Mouse (Mus musculus) mesoderm, embryonic 11.5 days (tissue): ENCODE data around the gene Wrap53.

ENCODE experiments used
- DNase-seq: peaks from one replicate; pipeline ENCODE4 v3.0.0-alpha.2; 2012; ENCODE audit warnings: low read depth, low spot score

Wrap53 gene

GRCm38 (mm10) chr11:69601768-69602167, 21.7 kb upstream of the Wrap53 start:
- no peak for DNase-seq

DNA sequence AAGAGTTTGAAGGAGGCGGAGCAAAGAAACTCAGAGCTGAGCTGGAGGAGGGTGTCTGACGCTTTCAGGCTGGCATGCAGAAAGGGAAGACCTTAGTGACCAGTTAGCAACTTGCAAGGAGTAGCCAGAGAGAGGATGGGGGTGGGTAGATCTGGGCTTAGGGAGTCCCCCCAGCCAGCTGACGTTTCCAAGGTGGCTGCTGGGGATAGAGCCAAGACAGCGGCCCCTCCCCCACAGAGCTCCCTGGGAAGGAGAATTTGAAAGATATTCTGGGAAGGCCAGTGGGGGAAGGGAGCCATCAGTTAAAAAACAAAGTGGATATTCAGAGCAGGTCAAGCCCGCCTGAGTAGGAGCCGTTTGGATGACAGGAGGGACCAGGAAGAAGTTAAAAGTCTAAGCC, 20.0 kb upstream of the Wrap53 start:
- peak; percentile 56 for DNase-seq

DNA sequence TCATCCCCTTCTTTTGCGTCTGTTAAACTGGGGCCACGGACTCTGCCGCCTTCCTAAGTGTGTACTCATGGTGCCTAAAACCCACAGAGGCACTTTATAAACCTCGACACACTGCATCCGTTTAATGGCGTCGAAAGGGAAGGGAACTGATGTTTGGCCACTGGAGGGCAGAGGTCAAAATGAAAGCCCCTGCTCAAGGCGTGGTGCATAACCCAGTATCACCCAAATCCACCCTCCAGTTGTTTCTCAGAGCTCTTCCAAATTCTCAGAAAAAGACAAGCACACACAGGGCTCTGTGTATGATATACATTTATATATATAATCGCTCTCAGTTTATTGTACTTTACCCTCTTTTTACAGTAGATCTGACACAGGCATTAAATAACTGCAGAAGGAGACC, 19.4 kb upstream of the Wrap53 start:
- no peak for DNase-seq

DNA sequence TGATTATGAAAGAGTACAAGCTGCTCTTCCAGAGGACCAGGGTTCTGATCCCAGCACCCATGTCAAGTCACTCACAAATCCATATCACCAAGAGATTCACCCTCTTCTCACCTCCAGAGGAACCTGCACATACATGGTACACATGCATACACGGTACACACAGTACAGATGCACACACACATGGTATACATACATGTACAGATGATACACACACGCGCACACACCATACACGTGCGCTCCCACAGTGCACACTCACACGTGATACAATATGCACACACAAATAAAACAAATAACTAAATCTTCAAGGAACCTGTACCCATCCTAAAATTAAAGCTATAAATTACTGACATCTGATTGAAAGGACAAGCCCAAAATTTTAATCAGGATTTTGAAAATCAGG, 14.8 kb upstream of the Wrap53 start:
- no peak for DNase-seq

DNA sequence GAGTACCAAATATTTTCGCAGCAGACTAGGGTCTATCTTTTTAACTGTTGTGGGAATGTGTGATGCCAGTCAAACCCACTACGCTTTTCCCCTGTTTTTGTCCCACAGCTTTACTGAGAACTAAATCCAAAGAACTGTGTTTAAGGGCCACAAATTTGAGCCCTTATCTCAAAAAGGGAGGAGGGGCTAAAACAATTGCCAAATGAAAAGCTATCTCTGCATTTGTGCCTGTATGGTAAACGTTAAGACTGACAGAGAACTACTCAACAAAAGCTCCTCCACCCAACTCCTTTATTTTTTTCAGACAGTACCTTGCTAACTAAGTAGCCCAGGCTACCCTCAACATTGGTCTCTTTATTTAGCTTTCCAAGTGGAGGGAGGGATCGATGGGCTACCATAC, 12.7 kb upstream of the Wrap53 start:
- no peak for DNase-seq

GRCm38 (mm10) chr11:69591899-69592637, 12.0 kb upstream of the Wrap53 start:
- no peak for DNase-seq

GRCm38 (mm10) chr11:69591424-69591823, 11.4 kb upstream of the Wrap53 start:
- no peak for DNase-seq

DNA sequence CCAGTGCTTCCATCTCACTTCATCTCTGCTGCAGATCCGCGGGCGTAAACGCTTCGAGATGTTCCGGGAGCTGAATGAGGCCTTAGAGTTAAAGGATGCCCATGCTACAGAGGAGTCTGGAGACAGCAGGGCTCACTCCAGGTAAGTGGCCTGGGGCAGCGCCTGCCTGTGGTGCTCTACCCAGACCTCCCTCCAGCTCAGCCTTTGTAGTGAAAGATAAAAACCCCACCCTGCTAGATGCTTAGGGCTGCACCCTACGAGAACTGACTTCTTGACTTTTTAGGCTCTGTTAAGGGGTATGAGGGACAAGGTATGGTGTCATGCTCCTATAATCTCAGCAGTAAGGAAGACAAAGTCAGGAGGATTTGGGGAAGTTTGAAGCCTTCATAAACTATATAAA, 10.6 kb upstream of the Wrap53 start:
- no peak for DNase-seq

GRCm38 (mm10) chr11:69589207-69589834, 9.3 kb upstream of the Wrap53 start:
- DNase-seq, result no peak

DNA sequence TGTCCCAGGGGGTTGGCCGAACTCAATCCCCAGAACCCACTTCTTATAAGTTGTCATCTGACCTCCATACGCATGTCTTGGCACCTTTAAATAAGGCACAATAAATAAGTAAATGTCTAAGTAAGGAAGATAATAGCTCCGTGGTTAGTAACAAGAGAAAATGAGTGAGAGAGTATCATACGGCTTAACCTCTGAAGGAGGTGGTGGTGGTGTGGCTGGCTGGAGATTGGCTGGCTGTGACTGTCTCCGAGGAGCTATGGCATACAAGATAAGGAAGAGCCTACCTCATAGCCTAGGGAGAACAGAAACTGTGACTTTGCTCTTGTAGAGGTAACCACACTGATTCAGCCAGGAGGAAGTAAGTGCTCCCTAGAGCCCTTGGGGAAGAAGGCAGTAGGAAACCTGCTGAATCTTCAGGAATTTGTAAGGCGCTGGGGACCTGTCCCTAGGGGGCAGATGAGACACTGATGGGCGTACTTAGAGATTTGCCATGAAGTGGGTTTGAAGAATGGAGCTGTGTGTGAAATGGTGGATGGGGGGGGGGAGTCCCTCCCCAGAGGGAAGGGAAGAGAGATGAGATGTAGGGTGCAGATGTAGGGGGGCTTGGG, 5.8 kb upstream of the Wrap53 start:
- no peak for DNase-seq

GRCm38 (mm10) chr11:69584937-69585336, 4.9 kb upstream of the Wrap53 start:
- DNase-seq, result no peak

GRCm38 (mm10) chr11:69584008-69584407, 4.0 kb upstream of the Wrap53 start:
- DNase-seq, result no peak

GRCm38 (mm10) chr11:69582230-69582805, 2.3 kb upstream of the Wrap53 start:
- DNase-seq, result no peak

- no peak for DNase-seq
These were observed 1.8 kb upstream of the Wrap53 start for GRCm38 (mm10) chr11:69581814-69582213.

GRCm38 (mm10) chr11:69581147-69581688, 1.2 kb upstream of the Wrap53 start:
- peak; percentile 95 for DNase-seq

DNA sequence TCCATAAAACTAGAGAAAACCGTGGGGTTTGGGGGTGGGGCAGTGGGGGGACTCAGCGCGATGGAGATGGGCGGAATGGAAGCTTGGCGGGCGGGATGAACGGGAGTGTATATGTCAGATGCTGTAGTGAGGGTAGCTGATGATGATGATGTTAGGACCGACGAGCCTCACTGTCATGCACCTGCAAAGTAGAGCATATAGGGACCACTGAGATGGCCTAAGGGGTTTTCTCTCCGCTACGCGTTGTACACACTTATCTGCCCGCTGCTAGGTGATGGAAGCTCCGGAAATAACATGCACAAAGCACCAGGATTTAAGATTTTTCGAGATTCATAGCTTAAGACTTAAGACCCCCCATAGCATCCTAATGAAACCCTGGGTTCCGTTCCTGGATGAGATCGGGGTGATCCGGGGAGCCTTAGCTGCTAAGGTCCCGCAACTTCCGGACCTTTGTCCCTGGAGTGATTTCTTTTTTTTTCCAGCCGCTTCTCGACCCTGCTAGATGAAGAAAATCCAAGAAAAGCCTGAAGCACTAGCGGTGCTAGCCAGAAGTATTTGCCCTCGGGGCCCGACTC, 604 bp upstream of the Wrap53 start:
- no peak for DNase-seq

GRCm38 (mm10) chr11:69579128-69580017, 682 bp downstream of the Wrap53 start:
- peak; percentile 99 for DNase-seq

DNA sequence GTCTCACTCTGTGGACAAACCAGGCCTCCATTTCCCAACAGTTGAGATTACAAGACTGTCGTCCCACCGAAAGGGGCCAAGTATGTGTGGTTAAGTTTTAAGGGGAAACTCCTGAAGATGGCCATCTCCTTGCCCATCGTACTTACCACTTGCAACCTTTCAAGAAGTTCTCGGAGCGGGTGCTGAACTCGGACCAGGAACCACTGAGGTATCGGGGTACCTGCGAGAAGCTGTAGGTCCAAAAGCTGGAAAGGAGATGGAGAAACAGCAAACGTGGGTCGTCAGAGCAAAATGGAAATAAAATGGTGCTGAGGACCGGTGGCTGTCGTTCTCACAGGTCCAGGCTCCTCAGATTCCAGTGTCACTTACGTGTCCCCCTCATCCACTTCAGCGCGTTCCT, 1.8 kb downstream of the Wrap53 start:
- no peak for DNase-seq

GRCm38 (mm10) chr11:69576307-69576706, 3.7 kb downstream of the Wrap53 start:
- DNase-seq, result no peak

DNA sequence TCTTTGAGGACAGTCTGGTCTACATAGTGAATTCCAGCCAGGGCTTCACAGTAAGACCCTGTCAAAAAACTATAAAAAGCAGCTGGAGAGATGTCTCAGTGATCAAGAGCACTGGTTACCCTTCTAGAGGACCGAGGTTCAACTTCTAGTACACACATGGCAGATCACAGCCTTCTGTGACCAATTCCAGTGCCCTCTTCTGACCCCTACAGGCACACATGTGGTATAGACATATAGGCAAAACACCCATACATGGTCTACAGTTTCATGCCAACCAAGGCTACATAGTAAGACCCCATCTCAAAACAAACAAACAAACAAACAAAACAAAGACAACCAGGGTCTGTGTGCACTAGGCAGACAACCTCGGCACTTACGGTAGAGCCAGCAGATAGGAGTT, 4.8 kb downstream of the Wrap53 start:
- DNase-seq, result peak; percentile 56

DNA sequence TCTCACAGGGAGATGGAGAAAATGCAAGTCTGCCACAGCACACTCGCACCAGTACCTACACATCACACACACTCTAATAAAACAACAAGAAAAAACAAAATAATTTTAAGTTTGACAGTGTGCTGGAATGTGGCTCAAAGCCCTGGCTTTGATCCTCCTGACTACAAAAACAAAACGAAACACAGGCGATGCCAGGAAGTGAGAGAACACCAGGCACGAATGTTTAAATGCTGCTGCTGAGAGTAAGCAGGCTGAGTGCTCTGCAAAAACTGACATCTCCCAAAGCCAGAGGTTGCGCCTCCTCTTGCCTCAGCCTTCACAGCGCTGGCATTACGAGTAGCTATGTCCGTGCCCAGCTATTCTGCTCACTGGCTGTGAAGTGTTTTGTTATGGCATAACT, 14.9 kb downstream of the Wrap53 start:
- no peak for DNase-seq
